Mouse (Mus musculus) testis, postnatal 14 days (tissue): ENCODE measurements at regions not wholly inside any gene's neighbourhood (a gene's known extent, or its start where the extent isn't known, plus 50 kb on each side); places are given as distances from the start of the nearest gene placed in this dataset.

Experiments
- DNase-seq: peaks from one replicate; pipeline ENCODE4 v3.0.0; 2021; ENCODE audit warnings: low spot score

DNA sequence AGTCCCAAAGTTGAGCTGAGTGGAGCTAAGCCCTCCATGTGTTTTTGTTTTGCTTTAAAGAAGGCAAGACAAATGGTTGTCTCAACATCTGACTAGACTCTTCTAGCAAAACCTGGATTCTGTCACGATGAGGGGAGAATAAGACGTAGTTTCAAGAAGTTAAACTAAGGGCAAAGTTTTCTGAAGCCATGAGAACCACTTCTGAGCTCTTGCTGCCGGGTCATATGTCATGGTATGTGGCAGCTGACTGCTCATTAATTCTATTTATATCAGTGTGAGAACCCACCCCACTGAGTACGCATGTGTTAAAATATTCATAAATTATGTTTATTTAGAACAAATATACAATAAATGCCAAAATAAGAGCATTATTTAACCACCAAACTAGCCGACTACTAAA lies 58.4 kb upstream of the Etaa1 start:
- no peak for DNase-seq

DNA sequence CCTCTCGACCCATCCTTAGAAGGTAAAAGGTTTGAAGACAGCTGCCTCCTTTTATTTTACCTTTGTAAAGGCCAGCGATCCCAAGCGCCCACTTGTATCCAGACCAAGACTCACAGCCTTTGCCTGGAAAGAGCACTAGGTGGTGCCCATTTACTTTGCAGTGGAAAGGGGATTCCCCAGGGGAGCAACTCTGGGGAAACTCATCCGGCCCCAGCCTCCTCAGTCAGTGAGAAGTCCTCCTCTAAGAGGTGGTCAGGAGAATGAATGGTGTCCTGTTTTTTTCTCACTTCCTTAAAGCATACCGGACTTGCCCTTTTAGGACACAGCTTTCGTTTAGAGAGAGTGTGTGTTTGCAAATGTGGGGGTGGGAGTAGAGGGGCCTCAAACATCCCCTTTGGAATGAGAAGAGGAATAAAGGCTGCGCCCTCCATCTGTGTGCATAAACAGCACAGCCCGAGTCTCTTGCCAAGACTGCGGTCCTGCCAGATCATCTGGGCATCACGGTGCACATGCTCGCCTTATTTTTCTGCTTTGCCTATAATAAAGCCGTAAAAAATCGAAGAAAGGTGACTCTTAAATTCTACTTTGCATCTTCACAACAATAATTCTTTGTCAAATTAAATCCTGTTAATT lies 57.5 kb upstream of the Etaa1 start:
- DNase-seq: peak; percentile 19

DNA sequence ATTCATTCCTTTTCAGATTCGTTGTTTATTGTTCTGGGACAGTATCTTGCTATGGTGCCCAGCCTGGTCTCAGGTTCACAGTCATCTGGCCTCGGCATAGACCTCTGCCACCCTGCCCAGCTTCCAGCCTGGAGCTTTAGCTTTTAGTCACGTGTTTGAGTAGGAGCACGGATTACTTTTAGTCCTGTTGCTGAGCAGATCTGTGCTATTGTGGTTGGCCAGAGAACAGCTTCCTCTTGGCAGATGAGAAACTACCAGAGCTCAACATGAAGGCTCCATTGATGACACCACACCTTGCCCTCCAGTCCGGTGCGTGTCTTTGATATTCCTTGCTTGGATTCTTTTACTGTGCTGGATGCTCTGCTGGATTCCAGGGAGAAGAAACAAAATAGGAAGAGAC lies 54.5 kb upstream of the Etaa1 start:
- no peak for DNase-seq
